Mouse (Mus musculus): ENCODE data around the gene Ccdc177. TPM values are rescaled to one million over a fixed set of nuclear protein-coding genes. Genes with fewer than 3 reads are reported as not detected.
"Not testable (repeated sequence)": the region's sequence is repeated elsewhere in the genome, so short reads cannot be mapped to it uniquely, and the experiment has no call there.

The Ccdc177 gene
- polyA plus RNA-seq, 1 experiment from 2014 or later = 6.2 TPM

- Histone ChIP-seq H3K27ac (replicated peaks) (no peak overlapping the region; the same call in 1 of the 2 replicates), H3K36me3 (no peaks in the 10 kb centered on the region), H3K27me3 (no peaks in the 10 kb centered on the region), H3K9me3 (no peaks in the 10 kb centered on the region), H3K4me2 (replicated peaks) (peak overlapping the region; percentile 86), H3K4me1 (peaks cover 25% of the 10 kb centered on the region), H3K4me3 (peak overlapping the region; percentile 93), H3K9ac (replicated peaks) (peak overlapping the region; percentile 82)
- 45% methylated on average over 6 of the region's 6 CpGs for WGBS
- ATAC-seq (replicated peaks) = no peak
Measured at GRCm38 (mm10) chr12:80791571-80792444, 31.3 kb upstream of the Ccdc177 start.

DNA sequence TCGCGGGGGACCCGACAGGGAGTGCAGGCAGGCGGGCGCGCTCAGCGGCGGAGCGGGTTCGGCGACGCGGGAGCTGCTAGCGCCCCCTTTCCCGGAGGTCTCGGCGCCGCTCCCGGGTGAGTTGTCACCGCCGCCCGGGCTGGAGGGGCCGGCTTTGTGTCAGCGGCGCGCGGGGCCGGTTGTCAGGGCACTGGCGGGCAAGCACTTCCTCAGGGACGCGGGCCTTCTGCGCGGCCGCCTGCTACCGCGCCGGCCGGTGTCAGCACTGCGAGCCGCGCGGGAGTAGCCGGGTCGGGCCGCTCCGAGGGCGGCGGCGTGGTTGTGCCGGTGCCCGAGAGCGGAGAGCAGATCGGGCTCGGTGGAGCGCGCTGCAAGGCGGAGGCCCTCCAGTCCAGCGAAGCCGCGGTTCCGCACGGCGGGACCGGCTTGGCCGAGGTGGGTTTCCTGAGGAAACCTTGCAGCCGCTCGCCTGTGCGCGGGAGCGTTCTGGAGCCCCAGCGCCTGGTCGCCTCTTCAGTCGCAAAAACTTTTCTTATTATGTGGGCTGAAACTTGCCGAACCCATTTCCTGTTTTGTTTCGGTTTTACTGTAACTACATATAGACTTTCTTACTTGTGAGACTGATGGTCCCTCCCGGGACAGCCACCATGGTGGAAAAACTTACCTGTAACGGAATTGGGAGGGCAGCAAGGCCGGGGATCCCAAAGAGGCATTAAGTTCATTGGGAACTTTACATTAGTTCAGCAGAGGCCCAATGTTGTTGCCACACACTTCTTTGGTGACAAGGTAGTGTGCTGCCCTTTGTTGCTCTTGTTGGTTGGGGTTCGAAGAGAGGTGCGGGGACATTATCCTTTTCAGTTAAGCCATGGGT, 30.4 kb upstream of the Ccdc177 start:
- H3K4me2 ChIP-seq (replicated peaks) = peak overlapping the region; percentile 86
- H3K9me3 ChIP-seq = no peaks in the 10 kb centered on the region
- H3K27me3 ChIP-seq = no peaks in the 10 kb centered on the region
- no peaks in the 10 kb centered on the region for H3K36me3 ChIP-seq
- under 1% methylated on average over 80 of the region's 80 CpGs for WGBS
- peak overlapping the region; percentile 93 for H3K4me3 ChIP-seq
- peaks cover 25% of the 10 kb centered on the region for H3K4me1 ChIP-seq
- no peak; the same call in none of the 2 replicates for ATAC-seq (replicated peaks)
- peak overlapping the region; percentile 98 for H3K27ac ChIP-seq (replicated peaks)
- peak overlapping the region; percentile 82 for H3K9ac ChIP-seq (replicated peaks)

GRCm38 (mm10) chr12:80789849-80790694, 29.6 kb upstream of the Ccdc177 start, which contains the start of gene Susd6:
Gene Susd6, plus strand, starts transcription at chr12:80790510.
- Histone ChIP-seq H3K4me1 (peaks cover 25% of the 10 kb centered on the region), H3K27ac (replicated peaks) (peak within 1 kb of the TSS; percentile 98), H3K36me3 (no peaks in the 10 kb centered on the region), H3K9ac (replicated peaks) (peak within 1 kb of the TSS; percentile 82), H3K4me3 (peak within 1 kb of the TSS; percentile 93), H3K27me3 (no peaks in the 10 kb centered on the region), H3K9me3 (no peaks in the 10 kb centered on the region), H3K4me2 (replicated peaks) (peak within 1 kb of the TSS; percentile 86)
- 3% methylated on average over 35 of the region's 56 CpGs for WGBS
- peak; percentile 99 for ATAC-seq (replicated peaks)

- H3K27ac ChIP-seq (replicated peaks); ATAC-seq (replicated peaks); H3K4me2 ChIP-seq (replicated peaks); H3K4me3 ChIP-seq; H3K36me3 ChIP-seq; H3K9ac ChIP-seq (replicated peaks); H3K9me3 ChIP-seq; H3K27me3 ChIP-seq: not testable (repeated sequence)
- peaks cover 25% of the 10 kb centered on the region for H3K4me1 ChIP-seq
- 86% methylated on average over 4 of the region's 4 CpGs for WGBS
Measured at GRCm38 (mm10) chr12:80789276-80789675, 28.8 kb upstream of the Ccdc177 start.

DNA sequence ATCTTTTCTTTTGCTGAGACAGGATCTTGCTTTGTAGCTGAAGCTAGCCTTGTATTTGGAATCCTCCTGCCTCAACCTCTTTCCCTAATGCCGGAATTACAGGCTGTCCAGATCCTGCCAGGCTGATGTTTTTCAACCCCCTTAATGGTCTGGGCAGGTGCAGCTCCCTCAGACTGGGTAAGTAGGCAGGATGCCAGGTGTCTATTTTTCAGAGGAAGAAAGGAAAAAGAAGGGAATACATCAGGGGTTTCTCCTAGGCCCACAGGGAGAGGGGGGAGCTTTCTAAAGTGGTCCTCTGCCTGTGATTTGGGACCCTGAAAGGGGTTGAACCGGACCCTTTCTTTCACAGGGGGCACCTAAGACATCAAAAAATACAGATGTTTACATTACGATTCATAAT, 27.7 kb upstream of the Ccdc177 start:
- Histone ChIP-seq H3K4me1 (peaks cover 25% of the 10 kb centered on the region), H3K36me3 (no peaks in the 10 kb centered on the region), H3K4me3 (no peak overlapping the region), H3K9me3 (no peaks in the 10 kb centered on the region), H3K9ac (replicated peaks) (no peak overlapping the region), H3K4me2 (replicated peaks) (no peak overlapping the region), H3K27me3 (no peaks in the 10 kb centered on the region), H3K27ac (replicated peaks) (no peak overlapping the region)
- 83% methylated on average over 3 of the region's 3 CpGs for WGBS
- no peak for ATAC-seq (replicated peaks)

DNA sequence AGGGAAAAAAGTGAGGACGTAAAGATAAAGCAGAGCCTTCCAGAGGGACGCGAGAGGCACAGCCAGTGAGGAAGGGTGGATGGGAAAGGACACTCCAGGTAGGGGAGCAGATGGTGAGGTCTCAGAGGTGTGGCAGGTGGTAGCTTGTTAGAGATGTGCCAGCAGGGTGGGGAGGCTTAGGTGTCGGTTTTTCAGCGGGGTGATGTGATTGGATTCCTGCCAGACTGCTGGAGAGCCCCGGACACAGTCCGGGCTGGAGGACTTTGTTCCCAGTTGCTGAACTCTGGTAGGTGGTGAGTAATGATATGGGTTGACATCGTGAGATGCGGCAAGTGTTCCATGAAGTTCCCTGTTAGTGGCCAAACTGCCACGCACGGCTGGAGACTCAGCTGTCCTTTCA, 27.1 kb upstream of the Ccdc177 start:
- no peaks in the 10 kb centered on the region for H3K27me3 ChIP-seq
- H3K4me2 ChIP-seq (replicated peaks) = no peak overlapping the region
- no peaks in the 10 kb centered on the region for H3K36me3 ChIP-seq
- WGBS = 49% methylated on average over 11 of the region's 11 CpGs
- H3K4me3 ChIP-seq = no peak overlapping the region
- no peak overlapping the region for H3K9ac ChIP-seq (replicated peaks)
- no peak for ATAC-seq (replicated peaks)
- H3K27ac ChIP-seq (replicated peaks) = no peak overlapping the region
- no peaks in the 10 kb centered on the region for H3K9me3 ChIP-seq
- H3K4me1 ChIP-seq = peaks cover 20% of the 10 kb centered on the region

DNA sequence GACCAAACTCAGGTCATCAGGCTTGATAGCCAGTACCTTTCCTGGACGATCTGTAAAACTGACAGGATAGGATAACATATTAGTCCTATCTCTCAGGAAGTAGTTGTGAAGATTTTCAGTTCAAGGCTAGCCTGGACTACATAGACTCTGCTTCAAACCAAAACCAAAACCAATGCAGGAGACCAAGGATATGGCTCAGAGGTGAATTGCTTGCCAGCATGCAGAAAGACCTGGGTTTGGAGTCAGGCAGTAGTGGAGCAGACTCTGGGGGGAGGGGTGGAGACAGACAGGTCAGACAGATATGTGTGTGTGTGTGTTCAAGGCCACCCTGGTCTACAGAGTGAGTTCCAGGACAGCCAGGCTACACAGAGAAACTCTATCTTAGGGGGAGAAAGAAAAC, 26.1 kb upstream of the Ccdc177 start:
- H3K9ac ChIP-seq (replicated peaks) = no peak overlapping the region
- no peaks in the 10 kb centered on the region for H3K27me3 ChIP-seq
- 81% methylated on average over 1 of the region's 1 CpGs for WGBS
- no peak overlapping the region for H3K4me3 ChIP-seq
- H3K9me3 ChIP-seq = no peaks in the 10 kb centered on the region
- peaks cover 11% of the 10 kb centered on the region for H3K4me1 ChIP-seq
- H3K36me3 ChIP-seq = no peaks in the 10 kb centered on the region
- no peak overlapping the region for H3K4me2 ChIP-seq (replicated peaks)
- no peak overlapping the region for H3K27ac ChIP-seq (replicated peaks)
- no peak for ATAC-seq (replicated peaks)

GRCm38 (mm10) chr12:80785597-80785996, 25.1 kb upstream of the Ccdc177 start:
- no peak overlapping the region for H3K27ac ChIP-seq (replicated peaks)

GRCm38 (mm10) chr12:80785005-80785404, 24.5 kb upstream of the Ccdc177 start:
- no peak overlapping the region for H3K4me3 ChIP-seq
- H3K9ac ChIP-seq (replicated peaks) = no peak overlapping the region
- no peaks in the 10 kb centered on the region for H3K27me3 ChIP-seq
- 84% methylated on average over 5 of the region's 5 CpGs for WGBS
- ATAC-seq (replicated peaks) = no peak
- H3K4me2 ChIP-seq (replicated peaks) = no peak overlapping the region
- peaks cover 5% of the 10 kb centered on the region for H3K4me1 ChIP-seq
- no peaks in the 10 kb centered on the region for H3K9me3 ChIP-seq
- no peak overlapping the region for H3K27ac ChIP-seq (replicated peaks)
- H3K36me3 ChIP-seq = no peaks in the 10 kb centered on the region

More at GRCm38 (mm10) chr12:80785597-80785996, 25.1 kb upstream of the Ccdc177 start:
- no peak for ATAC-seq (replicated peaks)
- no peaks in the 10 kb centered on the region for H3K36me3 ChIP-seq
- H3K27me3 ChIP-seq = no peaks in the 10 kb centered on the region
- H3K9ac ChIP-seq (replicated peaks) = no peak overlapping the region
- 93% methylated on average over 4 of the region's 4 CpGs for WGBS
- H3K4me1 ChIP-seq = peaks cover 6% of the 10 kb centered on the region
- no peak overlapping the region for H3K4me2 ChIP-seq (replicated peaks)
- no peaks in the 10 kb centered on the region for H3K9me3 ChIP-seq
- no peak overlapping the region for H3K4me3 ChIP-seq

- H3K27ac ChIP-seq (replicated peaks) = no peak overlapping the region
- no peaks in the 10 kb centered on the region for H3K4me1 ChIP-seq
- no peak overlapping the region; the same call in 1 of the 2 replicates for H3K9ac ChIP-seq (replicated peaks)
- no peaks in the 10 kb centered on the region for H3K36me3 ChIP-seq
- H3K4me2 ChIP-seq (replicated peaks) = no peak overlapping the region
- 84% methylated on average over 1 of the region's 1 CpGs for WGBS
- ATAC-seq (replicated peaks) = no peak
- H3K9me3 ChIP-seq = no peaks in the 10 kb centered on the region
- H3K27me3 ChIP-seq = no peaks in the 10 kb centered on the region
- no peak overlapping the region for H3K4me3 ChIP-seq
Measured at GRCm38 (mm10) chr12:80783889-80784288, 23.4 kb upstream of the Ccdc177 start.

DNA sequence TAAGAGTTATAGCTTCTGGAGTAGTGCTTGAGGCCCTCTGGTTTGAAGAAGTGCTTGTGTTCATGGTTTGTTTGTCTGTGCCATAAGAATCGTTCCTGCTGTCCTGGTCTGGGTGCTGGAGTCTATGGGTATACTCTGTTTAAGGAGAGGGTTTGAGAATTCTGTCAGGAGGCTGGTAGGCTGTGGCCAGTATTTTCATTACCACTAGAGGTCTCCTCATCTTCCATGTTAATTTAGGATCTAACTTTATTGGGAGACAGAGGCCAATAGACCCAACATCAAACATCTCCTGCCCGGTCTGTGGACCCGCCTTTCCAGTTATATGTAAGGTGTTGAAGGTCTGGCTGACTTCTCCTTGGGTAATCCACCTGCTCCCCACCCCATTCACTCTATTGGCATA, 22.4 kb upstream of the Ccdc177 start:
- Histone ChIP-seq H3K4me3 (no peak overlapping the region), H3K4me1 (no peaks in the 10 kb centered on the region), H3K9me3 (no peaks in the 10 kb centered on the region), H3K27me3 (no peaks in the 10 kb centered on the region), H3K36me3 (no peaks in the 10 kb centered on the region), H3K4me2 (replicated peaks) (no peak overlapping the region), H3K9ac (replicated peaks) (no peak overlapping the region), H3K27ac (replicated peaks) (no peak overlapping the region)
- no peak for ATAC-seq (replicated peaks)
- 56% methylated on average over 3 of the region's 3 CpGs for WGBS
